Mouse (Mus musculus) midbrain, postnatal 0 days (tissue): ENCODE results near the gene Cct8. TPM values are rescaled to one million over a fixed set of nuclear protein-coding genes. Genes with fewer than 3 reads are reported as not detected.
A peak's percentile ranks its signal among the peaks of the same experiment; 100 is the strongest.
"Not testable (repeated sequence)": the region's sequence is repeated elsewhere in the genome, so short reads cannot be mapped to it uniquely, and the experiment has no call there.

Experiments used
- ATAC-seq: fragments of 200-750 bp; cut with Nextera tagmentation; 2 replicates; pipeline ENCODE4 v1.8.0; 2017; ENCODE audit warnings: moderate number of reproducible peaks, mild to moderate bottlenecking, moderate TSS enrichment, moderate library complexity; ENCODE audit not compliant: low FRiP score
- DNase-seq: peaks from one replicate; pipeline ENCODE4 v3.0.0-alpha.2; 2015; ENCODE audit warnings: low spot score
- H3K27ac ChIP-seq: fragments of 300-500 bp; sonication (generic); 2 replicates; pipeline ENCODE4 v1.5.1; 2014; ENCODE audit warnings: low read depth, mild to moderate bottlenecking, low read length, mixed read lengths
- H3K27me3 ChIP-seq: fragments of 300-500 bp; sonication (generic); 2 replicates; pipeline ENCODE4 v1.6.1; 2014; ENCODE audit warnings: low read length, control low read depth, mixed read lengths; ENCODE audit not compliant: insufficient read depth
- H3K36me3 ChIP-seq: fragments of 300-500 bp; sonication (generic); 2 replicates; pipeline ENCODE4 v1.6.1; 2014; ENCODE audit warnings: low read length, control low read depth, mixed read lengths; ENCODE audit not compliant: insufficient read depth
- H3K4me1 ChIP-seq: fragments of 300-500 bp; sonication (generic); 2 replicates; pipeline ENCODE4 v1.6.1; 2014; ENCODE audit warnings: mild to moderate bottlenecking, control low read depth, antibody characterized with exemption, low read length, mixed read lengths; ENCODE audit not compliant: insufficient read depth
- H3K4me2 ChIP-seq: fragments of 300-500 bp; sonication (generic); 2 replicates; pipeline ENCODE4 v1.6.1; 2014; ENCODE audit warnings: low read depth, mild to moderate bottlenecking, low read length, mixed read lengths; ENCODE audit not compliant: poor library complexity, severe bottlenecking
- H3K4me3 ChIP-seq: fragments of 300-500 bp; sonication (generic); 2 replicates; pipeline ENCODE4 v1.5.1; 2014; ENCODE audit warnings: low read depth, mild to moderate bottlenecking, low read length, moderate library complexity
- H3K9ac ChIP-seq: fragments of 300-500 bp; sonication (generic); replicated peaks from 2 replicates; pipeline ENCODE4 v1.6.1; 2014; ENCODE audit warnings: mild to moderate bottlenecking, low read length, moderate library complexity, mixed read lengths; ENCODE audit not compliant: poor library complexity, severe bottlenecking
- H3K9me3 ChIP-seq: fragments of 300-500 bp; sonication (generic); 2 replicates; pipeline ENCODE4 v1.6.1; 2016; ENCODE audit warnings: low read length, control low read depth
- CTCF ChIP-seq: IDR thresholded peaks from 2 replicates; pipeline ENCODE4 v1.5.1; 2016; ENCODE audit warnings: antibody characterized with exemption, mild to moderate bottlenecking
- WGBS: fragments of 180-500 bp; shearing (Covaris S2); extraction: QIAGEN DNeasy Blood & Tissue Kit; methylation state at CpG from one replicate; pipeline ENCODE4 v1.1.7; 2014; 5-methylcytosine and 5-hydroxymethylcytosine counted together
- polyA plus RNA-seq: library from polyadenylated mRNA; unstranded; fragments of >200 nt; fragmentation: Nextera tagmentation; extraction: Ambion mirVana; gene quantifications from 2 replicates; pipeline ENCODE4 v1.2.1, GENCODE M21; 2015
- total RNA-seq: library from RNA; depleted of rRNA; stranded (reverse); fragments of >200 nt; gene quantifications from 2 replicates; pipeline ENCODE4 v1.2.3, GENCODE M21; 2014

Cct8 gene
- total and polyA plus RNA-seq, 2 experiments from 2014 or later = 142 to 345 TPM

GRCm38 (mm10) chr16:87501304-87502078 lies 5.8 kb upstream of the Cct8 start:
- H3K4me2 ChIP-seq = no peak overlapping the region
- no peaks in the 10 kb centered on the region for H3K36me3 ChIP-seq
- peak; percentile 19 for DNase-seq
- no peaks in the 10 kb centered on the region; the same call in 1 of the 2 replicates for H3K4me1 ChIP-seq
- H3K9me3 ChIP-seq = no peaks in the 10 kb centered on the region
- no peaks in the 10 kb centered on the region for H3K27me3 ChIP-seq
- no peak overlapping the region for H3K27ac ChIP-seq
- WGBS = 71% methylated on average over 13 of the region's 13 CpGs
- no peak overlapping the region for H3K9ac ChIP-seq
- H3K4me3 ChIP-seq = no peak overlapping the region
- TF ChIP-seq CTCF = no peak
- no peak for ATAC-seq

GRCm38 (mm10) chr16:87499556-87499955 lies 3.9 kb upstream of the Cct8 start:
- DNase-seq = no peak
- H3K4me3 ChIP-seq = no peak overlapping the region
- no peak overlapping the region for H3K27ac ChIP-seq
- H3K4me1 ChIP-seq = peaks cover 2% of the 10 kb centered on the region
- TF ChIP-seq CTCF = no peak
- H3K9me3 ChIP-seq = no peaks in the 10 kb centered on the region
- 66% methylated on average over 6 of the region's 6 CpGs for WGBS
- H3K36me3 ChIP-seq = no peaks in the 10 kb centered on the region
- no peak for ATAC-seq
- H3K9ac ChIP-seq = no peak overlapping the region
- no peak overlapping the region for H3K4me2 ChIP-seq
- no peaks in the 10 kb centered on the region for H3K27me3 ChIP-seq

GRCm38 (mm10) chr16:87497171-87497570 lies 1.5 kb upstream of the Cct8 start:
- no peak overlapping the region for H3K4me3 ChIP-seq
- ATAC-seq (no peak), DNase-seq (no peak)
- H3K36me3 ChIP-seq = peaks cover 6% of the 10 kb centered on the region; the same call in 1 of the 2 replicates
- H3K9me3 ChIP-seq = no peaks in the 10 kb centered on the region
- peaks cover 4% of the 10 kb centered on the region for H3K4me1 ChIP-seq
- no peak for TF ChIP-seq CTCF
- WGBS = 86% methylated on average over 6 of the region's 6 CpGs
- H3K9ac ChIP-seq = no peak overlapping the region
- no peaks in the 10 kb centered on the region for H3K27me3 ChIP-seq
- no peak overlapping the region for H3K4me2 ChIP-seq
- H3K27ac ChIP-seq = no peak overlapping the region

- no peak for DNase-seq
- Histone ChIP-seq H3K36me3 (peaks cover 6% of the 10 kb centered on the region; the same call in 1 of the 2 replicates), H3K27me3 (no peaks in the 10 kb centered on the region), H3K27ac (no peak overlapping the region), H3K9ac (no peak overlapping the region), H3K4me3 (peak overlapping the region; percentile 84; the same call in 1 of the 2 replicates), H3K9me3 (no peaks in the 10 kb centered on the region), H3K4me2 (peak overlapping the region; percentile 61; the same call in 1 of the 2 replicates), H3K4me1 (peaks cover 4% of the 10 kb centered on the region)
- WGBS = 89% methylated on average over 2 of the region's 2 CpGs
- ATAC-seq = no peak
- TF ChIP-seq CTCF = no peak
Observed at GRCm38 (mm10) chr16:87496728-87497127, 1.1 kb upstream of the Cct8 start.

- peak; percentile 21 for DNase-seq
- peaks cover 21% of the 10 kb centered on the region for H3K36me3 ChIP-seq
- peak overlapping the region; percentile 84 for H3K4me3 ChIP-seq
- H3K9ac ChIP-seq = peak overlapping the region; percentile 95
- H3K4me1 ChIP-seq = peaks cover 4% of the 10 kb centered on the region
- H3K4me2 ChIP-seq = peak overlapping the region; percentile 54
- under 1% methylated on average over 35 of the region's 39 CpGs for WGBS
- H3K27ac ChIP-seq = peak overlapping the region; percentile 88
- no peaks in the 10 kb centered on the region for H3K9me3 ChIP-seq
- no peak for TF ChIP-seq CTCF
- no peak; the same call in 1 of the 2 replicates for ATAC-seq
- no peaks in the 10 kb centered on the region for H3K27me3 ChIP-seq
Observed at GRCm38 (mm10) chr16:87494955-87495655, 568 bp downstream of the Cct8 start.

- not testable (repeated sequence) for H3K4me3 ChIP-seq, H3K9ac ChIP-seq, H3K4me1 ChIP-seq, H3K27me3 ChIP-seq, ATAC-seq, H3K9me3 ChIP-seq, H3K4me2 ChIP-seq, DNase-seq, H3K27ac ChIP-seq
- peaks cover 41% of the 10 kb centered on the region for H3K36me3 ChIP-seq
- WGBS = 97% methylated on average over 12 of the region's 12 CpGs
Observed at GRCm38 (mm10) chr16:87492191-87492792, 3.4 kb downstream of the Cct8 start.
